Mouse (Mus musculus) ZHBTc4 (cell line): ENCODE data around the gene Stap2.
A peak's percentile ranks its signal among the peaks of the same experiment; 100 is the strongest.

Experiments used
- DNase-seq: peaks from one replicate; pipeline ENCODE4 v3.0.0-alpha.2; 2011; ENCODE audit warnings: low read depth, low spot score

The Stap2 gene

GRCm38 (mm10) chr17:56024931-56025330 lies 19.5 kb upstream of the Stap2 start:
- DNase-seq, result no peak

- no peak for DNase-seq
Measured at GRCm38 (mm10) chr17:56024476-56024875, 19.1 kb upstream of the Stap2 start.

- no peak for DNase-seq
Measured at GRCm38 (mm10) chr17:56023386-56023785, 18.0 kb upstream of the Stap2 start.

GRCm38 (mm10) chr17:56022989-56023290 lies 17.6 kb upstream of the Stap2 start:
- DNase-seq, result no peak

GRCm38 (mm10) chr17:56022131-56022988 lies 17.0 kb upstream of the Stap2 start:
- no peak for DNase-seq

- no peak for DNase-seq
Measured at GRCm38 (mm10) chr17:56021161-56021910, 16.0 kb upstream of the Stap2 start.

GRCm38 (mm10) chr17:56020400-56021084 lies 15.2 kb upstream of the Stap2 start:
- no peak for DNase-seq

- DNase-seq, result peak; percentile 81
Measured at GRCm38 (mm10) chr17:56018347-56019131, 13.2 kb upstream of the Stap2 start.

GRCm38 (mm10) chr17:56017848-56018247 lies 12.5 kb upstream of the Stap2 start:
- DNase-seq, result no peak

- no peak for DNase-seq
Measured at GRCm38 (mm10) chr17:56016793-56017785, 11.7 kb upstream of the Stap2 start.

- no peak for DNase-seq
Measured at GRCm38 (mm10) chr17:56016382-56016781, 11.0 kb upstream of the Stap2 start.

GRCm38 (mm10) chr17:56015293-56015692 lies 9.9 kb upstream of the Stap2 start:
- no peak for DNase-seq

- no peak for DNase-seq
Measured at GRCm38 (mm10) chr17:56011441-56011840, 6.1 kb upstream of the Stap2 start.

- DNase-seq, result peak; percentile 89
Measured at GRCm38 (mm10) chr17:56010681-56011080, 5.3 kb upstream of the Stap2 start.

GRCm38 (mm10) chr17:56010255-56010654 lies 4.9 kb upstream of the Stap2 start:
- DNase-seq, result no peak

GRCm38 (mm10) chr17:56009962-56010240 lies 4.5 kb upstream of the Stap2 start:
- DNase-seq, result no peak

GRCm38 (mm10) chr17:56009088-56009961 lies 3.9 kb upstream of the Stap2 start:
- DNase-seq, result peak; percentile 95

- DNase-seq, result peak; percentile 98
Measured at GRCm38 (mm10) chr17:56008356-56009087, 3.1 kb upstream of the Stap2 start.
